Mouse (Mus musculus): ENCODE data around the gene Camta1. TPM values are rescaled to one million over a fixed set of nuclear protein-coding genes. Genes with fewer than 3 reads are reported as not detected.

The Camta1 gene
- polyA plus RNA-seq, 1 experiment from 2014 or later: 78.7 TPM

GRCm38 (mm10) chr4:151141196-151141880 is 720.3 kb downstream of the Camta1 start:
- ATAC-seq (ENCODE audit: borderline replicate concordance, extremely low read depth, low FRiP score, low TSS enrichment): peak; percentile 36; the same call in 1 of the 2 replicates
- H3K4me1 ChIP-seq: peaks cover 15% of the 10 kb centered on the region
- peaks cover 30% of the 10 kb centered on the region for H3K27me3 ChIP-seq
- H3K9ac ChIP-seq: no peak overlapping the region
- no peaks in the 10 kb centered on the region for H3K36me3 ChIP-seq
- H3K4me2 ChIP-seq: peak overlapping the region; percentile 46
- WGBS: 4% methylated on average over 13 of the region's 13 CpGs
- no peak overlapping the region for H3K27ac ChIP-seq
- H3K9me3 ChIP-seq: no peaks in the 10 kb centered on the region
- H3K4me3 ChIP-seq: no peak overlapping the region

- ATAC-seq (ENCODE audit: borderline replicate concordance, extremely low read depth, low FRiP score, low TSS enrichment): no peak
- no peak overlapping the region for H3K9ac ChIP-seq
- no peaks in the 10 kb centered on the region for H3K9me3 ChIP-seq
- 3% methylated on average over 20 of the region's 20 CpGs for WGBS
- H3K4me1 ChIP-seq: peaks cover 15% of the 10 kb centered on the region
- no peak overlapping the region for H3K4me3 ChIP-seq
- no peaks in the 10 kb centered on the region for H3K36me3 ChIP-seq
- H3K4me2 ChIP-seq: no peak overlapping the region
- no peak overlapping the region for H3K27ac ChIP-seq
- H3K27me3 ChIP-seq: peaks cover 30% of the 10 kb centered on the region
Measured at GRCm38 (mm10) chr4:151140368-151140982, 721.2 kb downstream of the Camta1 start.

DNA sequence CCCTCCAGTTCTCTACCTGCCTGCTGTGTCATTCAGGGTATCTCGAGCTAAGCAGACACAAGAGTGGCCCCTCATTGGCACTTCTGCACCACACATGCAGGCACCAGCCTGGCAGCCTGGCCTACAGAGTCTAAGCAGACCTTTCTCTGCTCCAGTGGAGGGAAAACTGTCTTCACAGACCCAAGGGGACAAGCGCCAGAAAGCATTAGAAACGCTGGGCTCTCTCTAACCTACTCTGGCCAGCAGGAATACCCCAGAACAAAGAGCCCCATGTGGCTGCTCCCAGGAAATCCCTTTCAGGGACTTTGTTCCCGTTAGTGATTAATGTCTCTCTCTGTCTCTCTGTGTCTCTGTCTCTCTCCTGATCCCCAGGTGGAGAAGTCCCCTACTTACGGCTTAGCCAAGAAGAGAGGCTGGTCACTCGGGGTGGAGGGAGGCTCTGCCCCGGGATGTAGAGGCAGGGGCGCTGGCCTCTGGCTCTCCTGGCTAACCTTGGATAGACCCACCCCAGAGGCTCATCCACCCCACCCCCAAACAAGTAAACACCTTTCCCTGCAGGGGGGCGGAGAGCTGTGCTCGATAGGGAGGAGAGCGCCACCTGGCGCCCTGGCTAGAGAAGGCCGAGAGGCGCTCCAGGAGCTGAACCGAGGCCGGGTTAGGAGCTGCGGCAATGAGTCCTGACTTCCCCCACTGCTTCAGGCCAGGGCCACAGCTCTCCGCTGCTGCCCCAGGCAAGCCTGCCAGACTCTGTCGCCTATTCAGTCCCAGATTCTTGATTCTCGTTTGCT is 722.4 kb downstream of the Camta1 start:
- no peak for ATAC-seq (ENCODE audit: borderline replicate concordance, extremely low read depth, low FRiP score, low TSS enrichment)
- Histone ChIP-seq H3K4me2 (peak overlapping the region; percentile 26; the same call in 1 of the 2 replicates), H3K36me3 (no peaks in the 10 kb centered on the region), H3K4me3 (no peak overlapping the region), H3K9me3 (no peaks in the 10 kb centered on the region), H3K27ac (no peak overlapping the region), H3K4me1 (peaks cover 15% of the 10 kb centered on the region), H3K27me3 (peaks cover 33% of the 10 kb centered on the region), H3K9ac (no peak overlapping the region)
- 5% methylated on average over 20 of the region's 20 CpGs for WGBS

DNA sequence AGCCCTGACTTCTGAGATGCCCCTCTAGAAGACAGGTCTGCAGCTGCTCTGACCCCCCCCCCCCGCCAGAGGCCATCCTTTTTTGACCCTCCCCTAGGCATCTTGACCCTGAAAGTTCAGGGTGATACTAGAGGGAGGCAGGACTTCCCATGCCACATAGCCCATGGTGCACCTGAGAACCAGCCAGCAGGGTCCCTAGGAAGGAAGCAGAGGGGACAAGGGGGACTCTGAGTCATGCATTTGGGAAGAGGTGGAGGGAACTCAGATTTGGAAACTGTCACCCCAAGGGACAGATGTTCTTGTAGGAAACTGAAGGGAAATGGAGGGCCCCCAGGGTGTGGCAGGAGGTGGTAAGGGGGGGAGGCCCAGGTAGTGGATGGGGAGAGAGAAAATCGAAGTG is 723.1 kb downstream of the Camta1 start:
- H3K4me1 ChIP-seq: peaks cover 15% of the 10 kb centered on the region
- no peak overlapping the region for H3K4me3 ChIP-seq
- no peak overlapping the region for H3K9ac ChIP-seq
- no peak overlapping the region for H3K27ac ChIP-seq
- H3K36me3 ChIP-seq: no peaks in the 10 kb centered on the region
- H3K4me2 ChIP-seq: no peak overlapping the region
- H3K27me3 ChIP-seq: peaks cover 33% of the 10 kb centered on the region
- WGBS: 23% methylated on average over 2 of the region's 2 CpGs
- ATAC-seq (ENCODE audit: borderline replicate concordance, extremely low read depth, low FRiP score, low TSS enrichment): no peak
- no peaks in the 10 kb centered on the region for H3K9me3 ChIP-seq

- Histone ChIP-seq H3K27me3 (peaks cover 33% of the 10 kb centered on the region), H3K27ac (no peak overlapping the region), H3K9ac (no peak overlapping the region), H3K9me3 (no peaks in the 10 kb centered on the region), H3K4me1 (peaks cover 15% of the 10 kb centered on the region), H3K4me3 (no peak overlapping the region), H3K36me3 (no peaks in the 10 kb centered on the region), H3K4me2 (no peak overlapping the region)
- 18% methylated on average over 10 of the region's 10 CpGs for WGBS
- ATAC-seq (ENCODE audit: borderline replicate concordance, extremely low read depth, low FRiP score, low TSS enrichment): no peak
Measured at GRCm38 (mm10) chr4:151138135-151138534, 723.5 kb downstream of the Camta1 start.

GRCm38 (mm10) chr4:151137701-151138100 is 724.0 kb downstream of the Camta1 start:
- no peak overlapping the region for H3K4me2 ChIP-seq
- no peak overlapping the region for H3K4me3 ChIP-seq
- H3K27me3 ChIP-seq: peaks cover 33% of the 10 kb centered on the region
- no peaks in the 10 kb centered on the region for H3K9me3 ChIP-seq
- no peak overlapping the region for H3K27ac ChIP-seq
- no peak for ATAC-seq (ENCODE audit: borderline replicate concordance, extremely low read depth, low FRiP score, low TSS enrichment)
- H3K36me3 ChIP-seq: no peaks in the 10 kb centered on the region
- WGBS: 53% methylated on average over 5 of the region's 5 CpGs
- H3K4me1 ChIP-seq: peaks cover 15% of the 10 kb centered on the region
- no peak overlapping the region for H3K9ac ChIP-seq

DNA sequence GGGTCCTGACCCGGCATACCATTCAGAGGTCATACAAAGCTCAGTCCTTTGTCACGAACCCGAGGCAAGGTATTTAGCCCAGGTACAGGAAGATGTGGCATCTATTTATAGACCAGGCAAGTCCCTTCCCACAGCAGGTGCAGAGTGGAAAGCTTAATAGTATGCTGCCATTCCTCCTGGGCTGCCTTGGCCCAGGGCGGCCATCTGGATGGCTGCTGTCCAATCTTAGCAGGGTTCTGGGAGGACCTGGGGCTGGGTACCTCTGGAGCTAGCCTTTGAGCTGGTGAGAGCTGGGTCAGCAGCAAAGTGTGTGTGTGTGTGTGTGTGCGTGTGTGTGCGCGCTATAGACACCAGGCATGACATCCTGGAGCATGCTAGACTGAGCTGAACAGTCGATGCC is 726.2 kb downstream of the Camta1 start:
- Histone ChIP-seq H3K4me2 (no peak overlapping the region), H3K27me3 (peaks cover 25% of the 10 kb centered on the region), H3K4me1 (peaks cover 7% of the 10 kb centered on the region), H3K9ac (no peak overlapping the region), H3K9me3 (no peaks in the 10 kb centered on the region), H3K4me3 (no peak overlapping the region), H3K27ac (no peak overlapping the region), H3K36me3 (no peaks in the 10 kb centered on the region)
- WGBS: 75% methylated on average over 8 of the region's 8 CpGs
- no peak for ATAC-seq (ENCODE audit: borderline replicate concordance, extremely low read depth, low FRiP score, low TSS enrichment)

DNA sequence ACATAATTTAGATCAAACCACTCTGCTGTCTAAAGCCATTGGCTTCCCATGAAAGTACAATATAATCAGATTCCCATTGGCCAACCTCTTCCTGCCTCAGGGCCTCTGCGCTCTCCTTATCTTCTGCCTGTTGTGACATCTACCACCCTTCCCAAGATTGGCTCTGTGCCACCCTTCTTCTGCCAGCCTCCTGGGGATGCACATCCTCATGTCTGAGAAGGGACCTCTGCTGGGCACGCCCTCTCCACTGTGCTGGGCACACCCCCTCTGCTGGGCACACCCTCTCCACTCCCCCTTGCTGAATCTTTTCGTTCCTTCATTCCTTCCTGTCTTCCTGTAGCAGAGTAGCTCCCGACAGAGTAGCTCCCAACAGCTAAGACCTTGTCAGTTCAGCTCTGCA is 727.9 kb downstream of the Camta1 start:
- 47% methylated on average over 4 of the region's 4 CpGs for WGBS

GRCm38 (mm10) chr4:151132493-151132892 is 729.2 kb downstream of the Camta1 start:
- 57% methylated on average over 9 of the region's 9 CpGs for WGBS
- ATAC-seq (ENCODE audit: borderline replicate concordance, extremely low read depth, low FRiP score, low TSS enrichment): no peak
- Histone ChIP-seq H3K9me3 (no peaks in the 10 kb centered on the region), H3K36me3 (no peaks in the 10 kb centered on the region), H3K4me1 (peaks cover 10% of the 10 kb centered on the region; the same call in 1 of the 2 replicates), H3K9ac (no peak overlapping the region), H3K4me3 (no peak overlapping the region), H3K27me3 (peaks cover 3% of the 10 kb centered on the region; the same call in 1 of the 2 replicates), H3K27ac (no peak overlapping the region), H3K4me2 (no peak overlapping the region)

More for the DNA sequence above, 727.9 kb downstream of the Camta1 start:
- ATAC-seq (ENCODE audit: borderline replicate concordance, extremely low read depth, low FRiP score, low TSS enrichment): no peak
- Histone ChIP-seq H3K4me3 (no peak overlapping the region), H3K9ac (no peak overlapping the region), H3K27ac (no peak overlapping the region), H3K36me3 (no peaks in the 10 kb centered on the region), H3K4me1 (0 out of 2 replicates have a peak, but pooled peaks cover 8% of the 10 kb centered on the region), H3K4me2 (no peak overlapping the region), H3K27me3 (peaks cover 8% of the 10 kb centered on the region; the same call in 1 of the 2 replicates), H3K9me3 (no peaks in the 10 kb centered on the region)

DNA sequence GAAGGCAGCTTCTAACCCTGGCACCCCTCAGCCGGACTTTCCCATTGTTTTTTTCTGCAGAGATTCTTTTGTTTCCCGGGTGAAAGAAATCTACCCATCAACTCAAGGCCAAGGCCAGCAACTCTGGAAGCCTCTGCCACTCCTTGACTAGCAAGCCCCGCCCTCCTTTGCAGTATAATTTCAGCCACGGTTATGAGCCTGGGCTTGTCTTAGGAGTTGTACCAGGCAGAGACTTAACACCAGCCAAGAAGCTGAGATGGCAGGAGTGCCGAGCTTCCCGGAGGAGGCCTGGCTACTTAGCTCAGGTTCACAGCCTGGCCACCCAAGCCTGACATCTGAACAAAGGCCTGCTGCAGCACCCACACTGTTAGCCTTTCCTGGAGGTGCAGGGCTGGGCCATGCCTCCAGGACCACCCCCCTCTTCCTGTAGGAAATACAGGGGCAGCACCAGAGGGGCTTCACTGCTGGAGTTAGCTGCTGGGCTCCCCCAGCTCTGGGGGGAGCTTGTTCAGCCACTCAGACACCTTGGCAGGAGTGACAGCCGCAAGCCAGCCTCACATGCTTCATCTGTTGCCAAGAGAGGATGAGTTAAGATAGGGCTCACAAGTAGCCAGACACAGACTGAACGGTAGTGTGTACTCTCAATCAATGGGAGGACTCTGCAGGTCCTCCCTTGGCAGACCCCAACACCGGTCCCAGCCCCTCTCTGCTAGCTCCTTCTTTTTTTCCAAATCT is 730.8 kb downstream of the Camta1 start:
- peaks cover 10% of the 10 kb centered on the region; the same call in 1 of the 2 replicates for H3K4me1 ChIP-seq
- ATAC-seq (ENCODE audit: borderline replicate concordance, extremely low read depth, low FRiP score, low TSS enrichment): no peak
- 59% methylated on average over 9 of the region's 9 CpGs for WGBS
- H3K4me3 ChIP-seq: no peak overlapping the region
- no peak overlapping the region for H3K27ac ChIP-seq
- no peaks in the 10 kb centered on the region for H3K36me3 ChIP-seq
- H3K9me3 ChIP-seq: no peaks in the 10 kb centered on the region
- H3K9ac ChIP-seq: no peak overlapping the region
- H3K27me3 ChIP-seq: peaks cover 3% of the 10 kb centered on the region; the same call in 1 of the 2 replicates
- no peak overlapping the region for H3K4me2 ChIP-seq

Data from lung, embryonic 15.5 days (tissue).